Mouse (Mus musculus): ENCODE measurements around the gene Hmga2.

GRCm38 (mm10) chr10:120512121-120512520 is 35.9 kb upstream of the Hmga2 start:
- TF ChIP-seq GATA1 (IDR thresholded peaks at IDR 0.05; ENCODE audit: borderline replicate concordance, low read length) (no peak), FLI1 (IDR thresholded peaks at IDR 0.05; ENCODE audit: low read length) (no peak)
